Mouse (Mus musculus) thymus, postnatal 14 days (tissue): ENCODE measurements around the gene Pusl1.
A peak's percentile ranks its signal among the peaks of the same experiment; 100 is the strongest.

Experiments
- DNase-seq: peaks from one replicate; pipeline ENCODE4 v3.0.0; 2021

The Pusl1 gene

DNA sequence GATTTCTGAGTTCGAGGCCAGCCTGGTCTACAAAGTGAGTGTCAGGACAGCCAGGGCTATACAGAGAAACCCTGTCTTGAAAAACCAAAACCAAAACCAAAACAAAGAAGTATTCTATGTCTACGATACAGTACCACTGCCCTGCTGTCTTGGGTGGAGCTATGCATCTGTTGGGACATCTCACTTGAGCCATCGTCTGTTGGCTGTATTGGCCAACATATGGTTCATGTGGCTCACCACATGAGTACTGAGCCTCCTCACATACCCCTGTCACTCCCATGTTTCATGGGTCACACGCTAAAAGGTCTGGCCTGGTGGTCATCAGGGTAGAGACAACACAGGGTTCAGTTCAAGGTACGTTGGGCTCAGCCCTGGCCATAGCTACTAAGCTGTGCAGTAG, 5.3 kb downstream of the Pusl1 start:
- no peak for DNase-seq

DNA sequence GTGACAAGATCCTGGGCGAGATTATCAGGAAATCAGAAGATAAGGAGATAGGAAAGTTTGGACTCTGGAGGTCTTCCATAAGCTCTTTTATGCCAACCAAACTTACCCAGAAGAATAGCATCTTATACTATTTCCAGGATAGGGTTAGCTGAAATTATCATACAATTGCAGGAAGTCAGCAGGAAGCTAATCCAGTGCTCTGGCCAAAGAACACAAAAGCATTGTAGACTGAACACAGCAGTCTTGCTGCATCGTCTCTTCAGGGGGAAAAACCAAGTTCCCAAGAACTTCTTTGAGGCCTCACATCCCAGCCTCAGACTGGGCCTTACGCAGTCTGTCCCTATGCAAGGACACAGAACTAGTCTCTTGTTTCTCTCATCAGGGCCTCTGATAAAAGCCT, 8.0 kb downstream of the Pusl1 start:
- DNase-seq = no peak

DNA sequence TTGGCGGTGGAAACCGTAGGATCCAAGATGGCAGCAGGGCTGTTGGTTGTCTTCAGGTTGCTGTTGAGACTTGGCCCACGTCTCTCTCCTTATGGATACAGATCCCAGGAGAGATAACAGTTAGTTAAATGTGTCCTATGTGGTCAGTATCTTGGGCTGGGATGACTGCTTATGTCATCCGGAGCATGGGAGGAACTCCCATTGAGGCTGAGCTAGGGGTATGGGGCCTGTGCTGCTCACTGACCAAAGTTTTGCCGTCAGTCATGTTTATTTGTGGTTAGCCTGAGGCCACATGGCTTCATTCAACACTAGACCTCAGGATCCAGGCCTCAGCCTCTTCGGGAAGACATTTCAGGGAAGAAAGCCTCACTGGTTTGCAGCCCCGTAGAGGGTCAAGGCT, 20.2 kb downstream of the Pusl1 start:
- no peak for DNase-seq

DNA sequence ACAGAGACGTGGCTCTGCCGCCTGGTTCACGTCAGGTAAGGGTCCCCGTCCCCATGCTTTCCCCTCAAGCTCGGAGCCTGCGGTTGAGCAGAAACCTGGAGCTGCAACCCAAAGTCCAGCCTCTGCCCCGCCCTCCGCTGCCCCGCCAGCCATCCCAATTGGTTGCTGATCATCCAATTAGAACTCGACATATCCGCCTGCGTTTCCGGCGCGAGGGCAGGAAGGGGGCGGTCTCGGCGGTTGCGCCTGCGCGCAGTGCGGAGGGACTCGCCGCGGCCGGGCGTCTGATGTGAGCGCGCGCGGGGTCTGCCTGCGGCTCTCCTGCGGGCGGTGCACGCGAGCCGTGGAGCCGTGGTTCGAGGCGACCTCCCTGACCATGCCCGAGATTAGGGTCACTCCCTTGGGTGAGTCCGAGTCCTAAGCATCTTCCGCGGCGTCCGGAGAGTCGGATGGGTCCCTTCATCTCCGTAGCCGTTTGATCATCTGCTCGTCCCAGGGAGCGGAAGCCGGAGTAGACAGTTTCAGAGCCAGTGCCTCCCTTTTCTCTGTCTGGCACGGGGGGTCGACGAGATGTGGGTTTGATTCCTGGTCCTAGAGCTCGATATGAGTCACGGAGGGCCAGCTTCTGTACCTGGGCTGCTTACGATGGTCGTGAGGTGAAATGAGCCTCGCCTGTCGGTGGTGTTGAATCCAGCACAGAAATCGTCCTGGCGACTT, 22.1 kb downstream of the Pusl1 start, which contains the start of the genes Cptp and Ints11:
Gene Cptp, minus strand, starts transcription at position 124 of the 717 bp plus-strand sequence.
Gene Ints11, plus strand, starts transcription at position 230 of the 717 bp plus-strand sequence.
- peak; percentile 97 for DNase-seq

DNA sequence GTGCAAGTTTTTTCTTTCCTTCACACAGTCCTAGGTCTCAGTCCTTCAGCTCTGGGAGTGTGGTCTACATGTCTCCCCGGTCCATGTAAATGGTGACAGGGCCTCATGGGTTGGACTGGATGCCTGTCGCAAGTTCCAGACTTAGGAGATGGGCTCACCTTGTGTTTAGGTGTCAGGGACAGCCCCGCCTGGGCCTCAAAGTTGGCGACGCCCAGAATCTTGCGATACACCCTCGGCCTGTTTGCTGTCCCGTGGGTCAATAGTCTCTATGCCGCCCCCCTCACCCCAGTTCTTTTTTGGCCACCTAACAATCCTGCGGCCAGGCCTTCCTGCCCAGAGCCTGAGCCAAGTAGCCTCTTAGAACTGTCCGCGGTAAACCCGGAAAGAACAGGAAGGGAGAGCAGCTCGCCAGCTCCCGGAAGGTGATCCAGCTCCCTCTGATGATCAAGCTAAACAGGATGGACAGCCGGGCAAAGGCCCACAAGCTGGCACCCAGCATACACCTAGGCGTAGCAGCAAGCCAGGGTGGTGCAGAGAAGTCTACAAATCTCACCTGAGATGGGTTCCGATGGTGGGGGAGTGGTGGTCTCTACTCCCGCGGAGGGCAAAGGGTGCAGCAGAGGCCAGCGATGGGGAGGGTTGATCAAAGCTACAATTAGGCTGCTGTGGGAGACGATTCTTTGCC, 22.8 kb downstream of the Pusl1 start:
- no peak for DNase-seq

DNA sequence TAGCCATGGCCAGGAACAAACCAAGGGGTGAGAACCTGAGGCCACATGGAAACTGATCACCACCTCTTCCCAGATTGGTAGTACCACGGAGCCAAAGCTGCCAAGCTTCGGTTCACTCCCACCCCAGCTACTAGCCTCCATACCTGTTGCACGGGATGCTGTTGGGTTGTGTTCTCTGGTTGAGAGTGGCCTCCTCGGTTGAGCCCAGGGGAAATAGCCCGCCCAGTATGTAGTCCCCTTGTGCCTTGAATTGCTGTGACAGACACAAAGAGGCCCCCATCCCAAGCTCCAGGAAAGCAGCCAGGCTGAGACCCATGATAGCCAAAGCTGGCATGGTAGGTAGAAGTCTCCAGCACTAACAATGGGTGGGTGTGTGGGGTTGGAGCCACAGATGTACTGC, 28.6 kb downstream of the Pusl1 start, which contains the start of gene Tas1r3:
Gene Tas1r3, minus strand, starts transcription at position 362 of the 400 bp plus-strand sequence.
- DNase-seq = no peak

DNA sequence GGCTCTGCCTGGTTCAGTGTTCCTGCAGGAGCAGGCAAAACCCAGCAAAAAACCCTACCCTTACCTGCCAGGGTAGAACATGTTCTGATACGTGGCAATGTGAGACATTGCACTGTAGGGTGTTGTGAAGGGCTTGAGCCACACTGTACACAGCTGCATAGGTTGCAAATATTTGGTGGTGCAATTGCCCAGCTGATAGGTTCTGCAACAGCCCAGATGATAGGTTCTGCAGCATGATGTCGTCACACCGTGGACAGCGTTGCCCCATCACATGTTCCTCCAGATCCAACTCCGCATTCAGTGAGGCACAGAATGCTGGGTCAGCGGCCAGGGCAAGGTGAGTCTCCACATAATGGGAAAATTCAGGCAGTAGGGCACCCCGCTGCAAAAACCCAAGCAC, 29.8 kb downstream of the Pusl1 start:
- DNase-seq = no peak

DNA sequence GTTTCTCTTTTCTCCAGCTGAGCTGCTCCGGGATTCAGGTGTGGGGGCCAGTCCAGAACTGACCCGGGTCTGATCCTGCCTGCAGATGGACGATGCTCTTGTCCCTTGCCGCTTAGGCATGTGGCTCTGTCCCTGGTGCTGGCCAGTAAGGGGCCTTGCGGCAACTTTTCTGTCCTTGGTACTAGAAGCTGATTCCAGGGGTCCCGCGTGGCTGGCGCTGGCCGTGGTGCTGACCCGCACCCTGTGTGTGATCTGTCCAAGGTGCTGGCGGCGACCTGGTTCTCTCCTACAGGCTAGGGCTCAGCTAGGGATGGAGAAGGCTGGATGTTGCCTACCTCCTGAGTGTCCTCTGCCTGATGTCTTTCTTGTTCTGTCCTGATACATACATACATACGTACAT, 32.3 kb downstream of the Pusl1 start:
- DNase-seq = peak; percentile 56

DNA sequence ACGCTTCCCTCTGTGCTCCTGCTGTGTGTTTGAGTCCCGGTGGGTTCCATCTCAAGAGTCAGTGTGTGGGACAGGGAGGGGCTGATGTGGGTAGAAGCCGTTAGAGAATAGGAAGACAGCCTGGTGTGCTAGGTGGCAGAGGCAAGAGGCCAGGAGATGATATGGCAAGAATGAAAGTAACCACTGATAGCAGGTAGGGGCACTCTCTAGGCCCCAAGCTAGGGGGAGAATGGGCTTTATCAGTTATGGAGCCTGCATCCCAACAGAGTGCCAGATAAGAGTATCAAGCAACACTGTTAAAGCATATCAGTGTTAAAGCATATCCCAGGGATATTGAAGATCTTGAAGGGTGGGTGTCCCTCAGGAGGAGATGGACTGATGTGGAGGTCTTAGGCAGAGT, 34.7 kb downstream of the Pusl1 start:
- no peak for DNase-seq

DNA sequence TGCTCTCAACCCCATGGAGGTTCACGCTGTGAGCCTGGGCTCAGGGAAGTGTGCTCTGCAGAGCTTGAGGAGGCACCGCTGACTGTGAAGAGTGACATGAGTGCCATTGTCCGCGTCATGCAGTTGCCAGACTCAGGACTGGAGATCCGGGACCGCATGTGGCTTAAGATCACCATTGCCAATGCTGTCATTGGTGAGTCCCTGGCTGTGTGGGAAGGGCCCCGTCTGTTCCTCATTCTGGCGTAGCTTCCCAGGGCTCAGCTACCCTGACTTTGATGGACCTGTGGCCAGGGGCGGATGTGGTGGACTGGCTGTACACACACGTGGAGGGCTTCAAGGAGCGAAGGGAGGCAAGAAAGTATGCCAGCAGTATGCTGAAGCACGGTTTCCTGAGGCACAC, 35.5 kb downstream of the Pusl1 start:
- DNase-seq = no peak

DNA sequence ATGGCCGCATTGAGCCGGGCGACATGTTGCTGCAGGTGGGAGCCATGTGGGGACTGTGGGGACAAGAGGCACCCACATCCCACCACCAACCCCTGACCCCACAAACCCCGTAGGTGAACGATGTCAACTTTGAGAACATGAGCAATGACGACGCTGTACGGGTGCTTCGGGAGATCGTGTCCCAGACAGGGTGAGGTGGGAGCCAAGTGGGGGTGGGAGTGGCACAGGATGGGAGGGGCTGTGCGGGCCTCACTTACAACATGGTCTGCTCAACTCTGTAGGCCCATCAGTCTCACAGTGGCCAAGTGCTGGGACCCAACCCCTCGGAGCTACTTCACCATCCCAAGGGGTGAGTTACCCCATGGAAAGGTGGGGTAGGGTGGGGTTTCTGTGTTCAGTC, 36.6 kb downstream of the Pusl1 start:
- no peak for DNase-seq

DNA sequence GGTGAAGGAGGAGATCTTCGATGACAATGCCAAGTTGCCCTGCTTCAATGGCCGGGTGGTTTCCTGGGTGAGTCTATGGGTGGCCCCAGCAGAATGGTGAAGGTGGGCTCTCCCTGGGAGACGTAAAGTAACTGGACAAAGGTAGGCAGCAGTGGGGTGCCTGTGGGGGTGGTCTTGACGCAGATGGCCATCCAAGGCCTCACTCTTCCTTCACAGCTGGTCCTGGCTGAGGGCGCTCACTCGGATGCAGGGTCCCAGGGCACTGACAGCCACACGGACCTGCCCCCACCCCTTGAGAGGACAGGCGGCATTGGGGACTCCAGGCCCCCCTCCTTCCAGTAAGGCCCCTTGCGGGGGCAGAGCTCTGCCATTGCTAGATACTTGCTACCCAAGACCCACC, 38.2 kb downstream of the Pusl1 start:
- no peak for DNase-seq

DNA sequence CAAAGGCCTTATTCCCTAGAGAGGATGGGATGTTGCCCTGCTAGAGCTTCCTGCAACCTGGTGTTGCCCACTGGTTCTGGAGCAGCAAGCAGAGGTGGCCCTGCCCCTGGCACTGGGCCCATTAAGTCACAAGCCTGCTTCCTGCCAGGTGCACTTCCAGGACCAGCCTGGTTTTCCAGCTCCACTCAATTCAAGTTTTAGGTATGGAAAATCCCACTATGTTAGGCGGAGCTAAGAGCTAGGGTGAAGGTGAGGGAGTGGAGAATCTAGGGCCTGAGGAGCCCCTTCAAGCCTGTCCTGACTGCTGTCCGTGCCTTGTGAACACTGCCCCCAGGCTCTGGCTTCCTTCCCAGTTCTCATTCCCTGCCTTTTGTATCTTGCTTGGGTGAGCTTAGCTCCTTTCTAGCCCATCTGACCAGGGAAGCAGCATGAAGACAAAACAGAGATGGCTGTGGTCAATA, 39.6 kb downstream of the Pusl1 start:
- DNase-seq = no peak

DNA sequence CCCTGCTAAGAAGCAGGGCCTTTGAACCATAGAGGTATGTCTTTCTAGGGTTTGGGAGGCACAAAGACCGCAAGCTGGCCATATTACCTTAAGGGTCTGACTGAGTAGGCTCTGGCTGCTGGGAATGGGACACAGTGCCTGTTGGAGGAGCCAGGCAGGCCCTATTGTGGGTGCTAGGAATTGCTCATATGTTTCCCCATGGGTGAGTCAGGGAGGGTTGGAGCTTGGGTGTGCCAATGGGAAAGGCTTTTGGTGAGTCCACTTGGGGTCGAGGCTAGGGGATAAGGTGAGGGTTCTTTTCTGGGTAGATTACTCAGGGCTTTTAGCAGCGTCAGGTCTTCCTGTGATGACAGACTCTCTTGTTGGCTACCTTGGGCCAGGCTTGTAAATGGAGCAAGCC, 40.2 kb downstream of the Pusl1 start:
- DNase-seq = no peak

DNA sequence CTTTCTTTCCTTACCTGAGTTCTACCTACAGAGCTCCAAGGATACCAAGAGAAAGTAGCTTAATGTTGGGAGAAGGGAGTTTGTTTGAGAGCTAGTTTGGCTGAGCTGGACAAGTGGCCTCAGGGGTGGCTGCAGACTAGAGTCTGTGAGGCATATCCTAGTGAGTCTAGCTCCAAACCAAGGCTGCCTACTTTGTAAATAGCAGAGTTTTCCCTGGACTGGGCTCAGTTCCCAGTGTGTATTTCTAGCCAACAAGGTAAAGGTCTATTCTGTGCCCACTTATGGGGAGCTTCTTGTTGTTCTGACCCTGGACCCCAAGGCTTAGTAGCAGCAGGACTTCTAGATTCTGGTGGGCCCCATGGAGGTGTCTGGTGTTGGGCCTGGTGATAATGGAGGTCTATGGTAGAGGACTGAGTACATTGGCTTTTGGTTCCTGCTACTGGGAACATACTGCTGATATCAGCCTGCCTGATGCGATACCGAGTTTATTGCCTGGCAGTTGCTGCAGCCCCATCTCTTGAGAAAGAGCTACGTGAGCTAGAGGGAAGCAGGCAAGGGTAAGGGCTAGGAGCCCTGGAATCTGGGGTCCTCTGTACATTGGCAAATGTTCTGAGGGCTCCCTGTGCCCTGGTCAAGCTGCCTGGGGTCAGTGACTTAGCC, 41.7 kb downstream of the Pusl1 start:
- no peak for DNase-seq

DNA sequence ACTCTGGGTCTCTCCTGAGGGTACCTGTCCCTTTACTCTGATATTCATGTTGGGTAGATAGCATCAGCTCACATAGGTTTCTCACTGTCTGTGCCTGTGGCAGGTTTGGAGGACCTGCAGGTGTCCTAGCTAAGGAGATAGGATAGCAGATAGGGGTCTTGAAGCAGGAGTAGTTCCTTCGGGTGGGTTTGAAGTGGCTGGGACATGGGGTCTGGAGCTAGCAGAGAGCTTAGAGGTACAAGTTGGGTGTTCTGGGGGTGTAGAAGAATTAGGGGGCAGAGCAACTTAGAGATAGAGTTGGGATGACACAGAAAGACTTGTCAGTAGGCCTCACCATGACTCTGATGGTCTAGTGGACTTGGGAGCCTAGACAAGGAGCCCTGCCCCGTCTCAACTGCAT, 42.2 kb downstream of the Pusl1 start:
- DNase-seq = no peak

DNA sequence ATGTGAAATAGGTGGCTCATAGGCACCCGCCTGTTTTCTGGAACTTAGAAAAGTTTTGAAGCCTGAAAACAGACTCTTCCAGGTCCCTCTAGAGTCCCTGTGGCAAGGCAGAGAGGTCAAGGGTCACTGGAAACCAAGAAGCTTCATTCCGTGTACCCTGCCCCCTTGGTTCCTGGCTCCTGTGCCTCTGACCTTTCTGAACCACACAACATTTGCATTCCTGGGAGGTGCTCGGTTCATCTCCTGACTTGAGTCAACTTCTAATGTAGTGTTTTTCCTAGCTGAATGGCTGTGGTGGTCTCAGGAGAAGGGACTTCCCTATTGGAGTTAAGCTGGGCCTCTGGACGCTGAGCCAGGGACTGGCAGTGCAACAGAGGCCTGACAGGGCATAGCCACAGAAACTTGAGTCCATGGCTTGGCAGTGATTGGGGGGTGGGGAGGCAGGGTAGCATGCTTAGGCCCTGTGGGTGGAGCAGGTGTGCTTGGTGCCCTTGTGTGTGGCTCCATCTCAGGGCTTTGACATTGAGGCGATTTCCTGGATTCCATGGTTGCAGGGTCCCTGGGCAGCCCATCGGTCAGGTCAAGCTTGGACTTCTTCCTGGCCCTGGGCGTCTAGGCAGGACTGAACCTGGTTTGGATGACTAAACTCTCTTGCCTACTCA, 43.0 kb downstream of the Pusl1 start:
- DNase-seq = no peak

DNA sequence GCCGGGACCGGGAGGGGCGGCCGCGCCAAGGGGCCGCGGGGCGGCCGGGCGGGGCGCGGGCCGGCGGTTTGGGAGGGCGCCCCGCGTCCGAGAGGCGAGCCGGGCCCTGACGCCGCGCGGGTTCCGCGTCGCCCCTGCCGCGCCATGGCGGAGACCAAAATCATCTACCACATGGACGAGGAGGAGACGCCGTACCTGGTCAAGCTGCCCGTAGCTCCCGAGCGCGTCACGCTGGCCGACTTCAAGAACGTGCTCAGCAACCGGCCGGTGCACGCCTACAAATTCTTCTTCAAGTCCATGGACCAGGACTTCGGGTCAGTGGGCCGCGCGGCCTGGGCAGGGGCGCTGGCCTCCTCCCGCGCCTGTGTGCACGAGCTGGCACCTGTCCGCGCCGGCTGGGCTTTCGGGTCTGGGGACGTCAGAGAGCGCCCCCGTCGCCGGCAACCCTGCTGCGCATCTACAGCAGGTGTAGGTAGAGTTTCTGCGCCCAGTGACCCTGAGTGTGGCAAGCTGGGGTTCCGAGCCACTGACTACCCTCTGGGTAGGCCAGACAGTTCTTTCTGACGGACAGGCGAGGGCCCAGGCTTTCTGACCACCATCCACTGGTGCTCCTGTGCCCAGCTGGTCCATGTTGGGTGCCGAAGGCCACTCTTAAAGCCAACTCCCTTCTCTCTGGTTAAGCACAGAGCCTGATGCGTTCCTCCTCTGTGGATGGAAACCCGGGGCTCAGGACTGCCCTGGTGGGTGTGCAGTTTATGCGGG, 43.8 kb downstream of the Pusl1 start:
- DNase-seq = peak; percentile 73

DNA sequence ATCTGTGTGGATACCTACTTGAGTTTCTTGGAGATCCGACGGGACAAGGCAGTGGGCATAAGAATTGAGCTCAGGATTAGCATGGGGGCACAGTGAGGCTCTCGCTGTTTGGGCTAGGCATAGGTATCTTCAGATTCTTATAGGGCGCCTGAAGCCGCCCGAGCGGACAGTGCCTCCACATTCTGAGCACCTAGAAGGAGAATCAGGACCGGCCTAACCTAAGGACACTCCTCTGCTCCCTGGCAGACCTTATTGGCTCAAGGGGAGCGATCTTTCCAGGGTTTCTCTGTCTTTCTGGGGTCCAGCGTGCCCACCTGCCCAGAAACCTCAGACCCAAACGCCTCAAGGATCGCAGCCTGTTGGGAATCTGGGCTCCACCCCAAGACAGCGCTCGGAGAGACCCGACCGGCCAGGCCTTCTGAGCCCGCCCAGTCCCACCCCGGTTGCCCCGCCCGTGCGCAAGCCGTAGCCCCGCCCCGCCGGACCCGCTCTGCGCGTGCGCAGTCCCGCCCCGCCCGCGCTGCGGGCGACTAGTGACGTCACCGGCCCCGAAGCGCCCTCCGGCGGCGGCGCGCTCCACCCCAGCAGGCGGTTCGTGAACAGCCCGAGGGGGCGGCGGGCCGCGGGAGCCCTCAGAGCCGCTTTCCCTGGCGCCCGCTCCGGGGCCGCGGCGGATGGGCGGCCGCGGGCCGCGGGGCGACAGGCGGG, 44.6 kb downstream of the Pusl1 start, which contains the start of gene Dvl1:
Gene Dvl1, plus strand, starts transcription at position 532 of the 708 bp plus-strand sequence.
- peak; percentile 96 for DNase-seq

DNA sequence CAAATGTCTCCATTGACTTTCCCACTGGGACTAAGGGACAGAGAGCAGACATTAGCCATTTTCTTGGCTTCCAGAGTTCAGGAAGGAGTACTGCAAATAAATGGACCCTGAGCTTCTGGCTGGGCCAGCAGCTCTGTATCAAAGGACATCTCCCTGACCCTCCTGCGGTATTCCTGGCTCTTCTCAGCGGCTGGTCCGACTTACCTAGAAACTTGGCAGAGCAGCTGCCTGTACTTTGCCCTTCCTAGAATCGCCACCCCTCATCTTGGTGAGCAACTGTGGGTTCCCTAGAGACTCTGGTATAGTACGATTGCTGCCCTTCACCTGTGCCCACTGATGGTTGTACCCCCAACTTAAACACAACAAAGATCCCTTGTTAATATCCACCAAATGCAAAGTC, 48.4 kb downstream of the Pusl1 start:
- DNase-seq = no peak

DNA sequence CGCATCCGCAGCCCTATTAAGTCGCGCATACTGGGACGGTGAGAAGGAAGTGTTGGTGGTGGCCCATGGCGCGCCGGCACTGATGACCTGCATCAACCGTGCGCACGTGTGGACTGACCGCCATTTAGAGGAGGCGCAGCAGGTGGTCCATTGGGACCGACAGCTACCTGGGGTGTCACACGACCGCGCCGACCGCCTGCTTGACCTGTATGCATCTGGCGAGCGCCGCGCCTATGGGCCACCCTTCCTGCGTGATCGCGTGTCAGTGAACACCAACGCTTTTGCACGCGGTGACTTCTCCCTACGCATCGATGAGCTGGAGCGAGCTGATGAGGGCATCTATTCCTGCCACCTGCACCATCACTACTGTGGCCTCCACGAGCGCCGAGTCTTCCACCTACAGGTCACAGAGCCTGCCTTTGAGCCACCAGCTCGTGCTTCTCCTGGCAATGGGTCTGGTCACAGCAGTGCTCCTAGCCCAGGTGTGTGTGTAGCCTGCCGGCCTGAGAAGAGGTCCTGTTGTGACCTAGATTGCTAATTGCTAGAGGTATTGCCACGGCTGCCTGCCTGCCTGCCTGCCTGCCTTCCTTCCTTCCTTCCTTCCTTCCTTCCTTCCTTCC, 49.8 kb downstream of the Pusl1 start:
- no peak for DNase-seq
